Mouse (Mus musculus) cerebellum, postnatal 10 days (tissue): ENCODE measurements around the gene Rab13.
"Not testable (repeated sequence)": the region's sequence is repeated elsewhere in the genome, so short reads cannot be mapped to it uniquely, and the experiment has no call there.

ENCODE experiments used
- DNase-seq, 2 experiments: peaks; one replicate each; pipeline ENCODE4 v3.0.0; 2021; ENCODE audit warnings: mixed read lengths in 2 of 2

Gene Rab13

GRCm38 (mm10) chr3:90231075-90231474 lies 17.6 kb downstream of the Rab13 start:
- DNase-seq = no peak

GRCm38 (mm10) chr3:90231507-90232333 lies 18.2 kb downstream of the Rab13 start, which contains the start of gene Jtb:
Gene Jtb, plus strand, starts transcription at chr3:90231597.
- peak; percentile 92 to 95 for DNase-seq

- no peak for DNase-seq
These were observed 27.8 kb downstream of the Rab13 start for GRCm38 (mm10) chr3:90241251-90241650.

GRCm38 (mm10) chr3:90241669-90242358 lies 28.3 kb downstream of the Rab13 start:
- DNase-seq = no peak

GRCm38 (mm10) chr3:90242984-90243775 lies 29.7 kb downstream of the Rab13 start, which contains the start of gene Creb3l4:
Gene Creb3l4, minus strand, starts transcription at chr3:90243512.
- peak in 1 of 2 experiments; percentile 33 for DNase-seq

- DNase-seq = no peak
These were observed 31.9 kb downstream of the Rab13 start for GRCm38 (mm10) chr3:90245406-90245805.

- no peak for DNase-seq
These were observed 34.1 kb downstream of the Rab13 start for GRCm38 (mm10) chr3:90247630-90247959.

GRCm38 (mm10) chr3:90247960-90248745 lies 34.7 kb downstream of the Rab13 start, which contains the start of gene Slc39a1:
Gene Slc39a1, plus strand, starts transcription at chr3:90248172.
- peak; percentile 96 to 97 for DNase-seq

- DNase-seq = peak in 1 of 2 experiments; percentile 44
These were observed 35.2 kb downstream of the Rab13 start for GRCm38 (mm10) chr3:90248746-90249100.

- DNase-seq = no peak
These were observed 37.3 kb downstream of the Rab13 start for GRCm38 (mm10) chr3:90250791-90251190.

- DNase-seq = not testable (repeated sequence)
These were observed 38.3 kb downstream of the Rab13 start for GRCm38 (mm10) chr3:90251731-90252226.

GRCm38 (mm10) chr3:90252659-90253058 lies 39.2 kb downstream of the Rab13 start:
- peak in 1 of 2 experiments; percentile 44 for DNase-seq

GRCm38 (mm10) chr3:90253174-90253573 lies 39.7 kb downstream of the Rab13 start:
- DNase-seq = not testable (repeated sequence)

GRCm38 (mm10) chr3:90253653-90254418 lies 40.3 kb downstream of the Rab13 start, which contains the start of gene Crtc2:
Gene Crtc2, plus strand, starts transcription at chr3:90254163.
- peak; percentile 96 to 98 for DNase-seq

- no peak for DNase-seq
These were observed 41.1 kb downstream of the Rab13 start for GRCm38 (mm10) chr3:90254419-90255193.

GRCm38 (mm10) chr3:90255194-90255565 lies 41.7 kb downstream of the Rab13 start:
- DNase-seq = no peak

- no peak for DNase-seq
These were observed 42.4 kb downstream of the Rab13 start for GRCm38 (mm10) chr3:90255784-90256353.

GRCm38 (mm10) chr3:90256731-90257530 lies 43.4 kb downstream of the Rab13 start:
- peak; percentile 98 for DNase-seq

- DNase-seq = no peak
These were observed 45.0 kb downstream of the Rab13 start for GRCm38 (mm10) chr3:90258521-90258920.
